8 mouse cellular contexts compared by ENCODE assay signal in the genomic region with DNA sequence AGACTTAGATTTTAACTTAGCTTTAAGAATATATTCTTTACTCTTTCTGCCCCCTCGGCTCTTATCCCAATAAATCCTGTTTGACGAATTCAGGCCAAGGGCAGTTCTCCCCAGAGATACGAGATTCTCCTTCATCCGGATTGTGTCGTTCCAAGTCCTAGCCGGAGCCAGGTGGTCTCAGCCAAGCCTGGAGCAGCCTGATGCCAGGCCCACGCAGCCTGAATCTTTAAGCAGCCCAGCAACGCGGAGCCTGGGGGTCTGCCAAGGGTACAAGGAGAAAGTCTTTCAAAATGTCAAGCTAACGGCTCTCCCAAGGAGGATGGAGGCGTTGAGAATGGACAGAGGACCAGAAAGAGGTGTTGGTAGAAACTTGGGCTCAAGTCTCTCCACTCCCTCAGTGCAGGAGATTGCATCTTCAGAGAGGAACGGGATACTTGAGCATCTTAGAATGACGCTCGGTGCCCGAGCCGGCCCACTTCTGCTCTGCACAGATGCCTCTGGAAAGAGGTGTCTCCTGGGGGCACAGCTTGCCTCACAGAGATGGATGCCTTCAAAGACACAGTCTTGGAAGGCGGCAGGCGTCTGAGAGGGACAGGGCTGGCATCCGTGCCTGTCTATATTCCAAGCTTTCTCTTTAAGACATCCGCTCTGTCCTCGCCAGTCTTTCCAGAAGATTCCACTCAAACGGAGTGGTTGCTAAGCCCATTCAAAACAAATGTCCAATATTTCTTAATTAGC.
DNase-seq lines count a peak whose midpoint lies in the region; ATAC-seq and TF ChIP-seq lines count a peak whose summit lies in the region.

No protein-coding gene starts in this region.

- no peak overlapping the region; the same call in 1 of the 2 replicates for H3K9ac ChIP-seq in hindbrain, postnatal 0 days (replicated peaks; ENCODE audit: low read length)
- no peak overlapping the region for H3K9ac ChIP-seq in midbrain, embryonic 14.5 days (replicated peaks; ENCODE audit: low read length)
- no peak overlapping the region for H3K9ac ChIP-seq in midbrain, postnatal 0 days (replicated peaks; ENCODE audit: low read length, poor library complexity, severe bottlenecking)

- H3K36me3 ChIP-seq in hindbrain, postnatal 0 days (ENCODE audit: insufficient read depth, low read length): no peaks in the 10 kb centered on the region
- H3K36me3 ChIP-seq in hindbrain, embryonic 10.5 days: no peaks in the 10 kb centered on the region
- H3K36me3 ChIP-seq in midbrain, embryonic 14.5 days (ENCODE audit: control insufficient read depth, insufficient read depth, low read length): no peaks in the 10 kb centered on the region
- H3K36me3 ChIP-seq in midbrain, embryonic 10.5 days: no peaks in the 10 kb centered on the region
- H3K36me3 ChIP-seq in midbrain, postnatal 0 days (ENCODE audit: insufficient read depth, low read length): no peaks in the 10 kb centered on the region

- ATAC-seq in hindbrain, postnatal 0 days: peak; percentile 83
- ATAC-seq in midbrain, embryonic 14.5 days (ENCODE audit: low FRiP score, low TSS enrichment): no peak
- 0 out of 2 replicates have a peak, but pooled peaks have one; percentile 68 for ATAC-seq in midbrain, postnatal 0 days (ENCODE audit: low FRiP score)
- no peak for ATAC-seq in inflammation-experienced regulatory T-cells, adult 6 months

- H3K27me3 ChIP-seq in hindbrain, postnatal 0 days (ENCODE audit: insufficient read depth, low read length): no peaks in the 10 kb centered on the region
- H3K27me3 ChIP-seq in hindbrain, embryonic 10.5 days (ENCODE audit: insufficient read depth, poor library complexity, severe bottlenecking): no peaks in the 10 kb centered on the region
- no peaks in the 10 kb centered on the region for H3K27me3 ChIP-seq in midbrain, embryonic 14.5 days (ENCODE audit: control insufficient read depth, insufficient read depth, low read length)
- no peaks in the 10 kb centered on the region for H3K27me3 ChIP-seq in midbrain, embryonic 10.5 days (ENCODE audit: low read depth, poor library complexity, severe bottlenecking)
- no peaks in the 10 kb centered on the region for H3K27me3 ChIP-seq in midbrain, postnatal 0 days (ENCODE audit: insufficient read depth, low read length)

- peak overlapping the region; percentile 23; the same call in 1 of the 2 replicates for H3K4me2 ChIP-seq in hindbrain, postnatal 0 days (ENCODE audit: low read depth, low read length)
- H3K4me2 ChIP-seq in midbrain, embryonic 14.5 days (ENCODE audit: low read length): no peak overlapping the region
- no peak overlapping the region for H3K4me2 ChIP-seq in midbrain, postnatal 0 days (ENCODE audit: low read depth, low read length, poor library complexity, severe bottlenecking)

- peak; percentile 38 to 66 for DNase-seq in cerebellum, postnatal 4 days (ENCODE audit: low spot score in 2 of 2)
- no peak for DNase-seq in cerebellum, adult 11-12 months
- DNase-seq in hindbrain, postnatal 0 days (ENCODE audit: low spot score): peak; percentile 81
- no peak for DNase-seq in hindbrain, embryonic 10.5 days (ENCODE audit: low spot score)
- DNase-seq in midbrain, embryonic 14.5 days: peak; percentile 55
- no peak for DNase-seq in midbrain, embryonic 10.5 days (ENCODE audit: low spot score)
- DNase-seq in midbrain, postnatal 0 days (ENCODE audit: low spot score): peak; percentile 83

- H3K9me3 ChIP-seq in hindbrain, postnatal 0 days (ENCODE audit: low read length): no peaks in the 10 kb centered on the region
- no peaks in the 10 kb centered on the region for H3K9me3 ChIP-seq in hindbrain, embryonic 10.5 days
- no peaks in the 10 kb centered on the region for H3K9me3 ChIP-seq in midbrain, embryonic 14.5 days (ENCODE audit: control insufficient read depth, low read length)
- no peaks in the 10 kb centered on the region for H3K9me3 ChIP-seq in midbrain, embryonic 10.5 days (replicated peaks)
- H3K9me3 ChIP-seq in midbrain, postnatal 0 days (ENCODE audit: low read length): no peaks in the 10 kb centered on the region; the same call in 1 of the 2 replicates

- H3K4me3 ChIP-seq in hindbrain, postnatal 0 days (ENCODE audit: low read length): 0 out of 2 replicates have a peak overlapping the region, but pooled peaks have one; percentile 3
- H3K4me3 ChIP-seq in hindbrain, embryonic 10.5 days: no peak overlapping the region
- no peak overlapping the region for H3K4me3 ChIP-seq in midbrain, embryonic 14.5 days (replicated peaks; ENCODE audit: low read depth, low read length)
- H3K4me3 ChIP-seq in midbrain, embryonic 10.5 days: no peak overlapping the region
- no peak overlapping the region for H3K4me3 ChIP-seq in midbrain, postnatal 0 days (ENCODE audit: low read depth, low read length)

- 33% methylated on average over 22 of the region's 22 CpGs for WGBS in hindbrain, postnatal 0 days
- WGBS in hindbrain, embryonic 10.5 days: 84% methylated on average over 22 of the region's 22 CpGs
- WGBS in midbrain, embryonic 14.5 days: 74% methylated on average over 22 of the region's 22 CpGs
- 88% methylated on average over 22 of the region's 22 CpGs for WGBS in midbrain, embryonic 10.5 days
- WGBS in midbrain, postnatal 0 days: 54% methylated on average over 22 of the region's 22 CpGs

- H3K27ac ChIP-seq in hindbrain, postnatal 0 days: peak overlapping the region; percentile 61
- H3K27ac ChIP-seq in hindbrain, embryonic 10.5 days: no peak overlapping the region; the same call in 1 of the 2 replicates
- no peak overlapping the region for H3K27ac ChIP-seq in midbrain, embryonic 14.5 days (replicated peaks; ENCODE audit: low read depth, low read length)
- no peak overlapping the region for H3K27ac ChIP-seq in midbrain, embryonic 10.5 days (replicated peaks)
- H3K27ac ChIP-seq in midbrain, postnatal 0 days (ENCODE audit: low read depth, low read length): no peak overlapping the region

- no peak for TF ChIP-seq CTCF in hindbrain, postnatal 0 days (IDR thresholded peaks at IDR 0.05; ENCODE audit: low read depth)
- TF ChIP-seq CTCF in midbrain, postnatal 0 days (IDR thresholded peaks at IDR 0.05): no peak

- H3K4me1 ChIP-seq in hindbrain, postnatal 0 days (ENCODE audit: insufficient read depth, low read length): peaks cover 11% of the 10 kb centered on the region
- H3K4me1 ChIP-seq in hindbrain, embryonic 10.5 days (replicated peaks): peaks cover 36% of the 10 kb centered on the region
- H3K4me1 ChIP-seq in midbrain, embryonic 14.5 days (ENCODE audit: control insufficient read depth, insufficient read depth, low read length): peaks cover 3% of the 10 kb centered on the region; the same call in 1 of the 2 replicates
- H3K4me1 ChIP-seq in midbrain, embryonic 10.5 days: peaks cover 12% of the 10 kb centered on the region
- H3K4me1 ChIP-seq in midbrain, postnatal 0 days (ENCODE audit: insufficient read depth, low read length): peaks cover 5% of the 10 kb centered on the region; the same call in 1 of the 2 replicates

Comparison
In these comparisons a context has a peak if more than half of its experiments do, and no peak if none do; other contexts are left out.
1. DNase-seq: peak in cerebellum, postnatal 4 days (2 of 2), hindbrain, postnatal 0 days (single experiment), midbrain, embryonic 14.5 days (single experiment) and midbrain, postnatal 0 days (single experiment); none in cerebellum, adult 11-12 months (single experiment), hindbrain, embryonic 10.5 days (single experiment) and midbrain, embryonic 10.5 days (single experiment).
2. ATAC-seq: peak in hindbrain, postnatal 0 days (single experiment) and midbrain, postnatal 0 days (single experiment); none in midbrain, embryonic 14.5 days (single experiment) and inflammation-experienced regulatory T-cells, adult 6 months (single experiment).